Mouse (Mus musculus): ENCODE measurements around the gene Lypd6.

DNA sequence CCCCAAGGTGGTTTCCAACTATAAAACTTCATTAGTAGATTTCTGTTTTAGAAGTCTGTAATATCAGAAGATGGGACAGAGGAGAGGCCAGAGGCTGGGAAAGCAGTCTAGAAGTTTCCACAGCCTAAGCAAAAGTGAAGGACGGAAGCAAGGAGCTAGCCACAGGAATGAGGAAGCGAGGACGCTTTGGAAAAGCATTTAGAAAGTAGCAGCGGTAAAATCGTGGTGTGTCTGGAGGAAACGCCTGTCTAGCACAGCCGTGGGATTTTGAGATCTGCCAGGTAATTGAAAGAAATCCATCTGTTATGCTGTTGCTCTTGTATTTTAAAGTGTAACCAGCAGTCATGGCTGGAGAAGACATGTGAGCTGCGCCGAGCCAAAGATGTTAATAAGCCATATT is 81.1 kb downstream of the Lypd6 start:
- TF ChIP-seq CTCF (IDR thresholded peaks at IDR 0.05; ENCODE audit: low read depth): no peak
- no peak for TF ChIP-seq EP300 (IDR thresholded peaks at IDR 0.05; ENCODE audit: low read depth)

All from liver, postnatal 0 days (tissue).